Mouse (Mus musculus): ENCODE measurements around the gene Angel1.

Gene Angel1

GRCm38 (mm10) chr12:86726120-86726640 lies at the start of gene Angel1:
Gene Angel1, minus strand, starts transcription at chr12:86726460.
- DNase-seq (ENCODE audit: low spot score in 2 of 2), result peak; percentile 97

- DNase-seq (ENCODE audit: low spot score in 2 of 2), result no peak
Observed at GRCm38 (mm10) chr12:86775561-86776280, 49.5 kb upstream of the Angel1 start.

- no peak for DNase-seq (ENCODE audit: low spot score in 2 of 2)
Observed at GRCm38 (mm10) chr12:86772551-86772950, 46.3 kb upstream of the Angel1 start.

GRCm38 (mm10) chr12:86771823-86772427 lies 45.7 kb upstream of the Angel1 start:
- DNase-seq (ENCODE audit: low spot score in 2 of 2), result peak; percentile 95 to 97

GRCm38 (mm10) chr12:86770927-86771326 lies 44.7 kb upstream of the Angel1 start:
- DNase-seq (ENCODE audit: low spot score in 2 of 2), result no peak

- peak; percentile 66 to 70 for DNase-seq (ENCODE audit: low spot score in 2 of 2)
Observed at GRCm38 (mm10) chr12:86770261-86770670, 44.0 kb upstream of the Angel1 start.

- no peak for DNase-seq (ENCODE audit: low spot score in 2 of 2)
Observed at GRCm38 (mm10) chr12:86769819-86770218, 43.6 kb upstream of the Angel1 start.

GRCm38 (mm10) chr12:86768986-86769580 lies 42.8 kb upstream of the Angel1 start:
- peak; percentile 87 to 91 for DNase-seq (ENCODE audit: low spot score in 2 of 2)

GRCm38 (mm10) chr12:86767868-86768631 lies 41.8 kb upstream of the Angel1 start:
- DNase-seq (ENCODE audit: low spot score in 2 of 2), result peak; percentile 68 to 79

- DNase-seq (ENCODE audit: low spot score in 2 of 2), result no peak
Observed at GRCm38 (mm10) chr12:86766467-86766866, 40.2 kb upstream of the Angel1 start.

- no peak for DNase-seq (ENCODE audit: low spot score in 2 of 2)
Observed at GRCm38 (mm10) chr12:86764060-86764459, 37.8 kb upstream of the Angel1 start.

- no peak for DNase-seq (ENCODE audit: low spot score in 2 of 2)
Observed at GRCm38 (mm10) chr12:86761036-86761435, 34.8 kb upstream of the Angel1 start.

GRCm38 (mm10) chr12:86734319-86734810 lies 8.1 kb upstream of the Angel1 start, which contains the start of gene Lrrc74a:
Gene Lrrc74a, plus strand, starts transcription at chr12:86734369.
- no peak for DNase-seq (ENCODE audit: low spot score in 2 of 2)

- DNase-seq (ENCODE audit: low spot score in 2 of 2), result no peak
Observed at GRCm38 (mm10) chr12:86725706-86726105, 554 bp downstream of the Angel1 start.

GRCm38 (mm10) chr12:86724300-86724699 lies 2.0 kb downstream of the Angel1 start:
- DNase-seq (ENCODE audit: low spot score in 2 of 2), result no peak

GRCm38 (mm10) chr12:86721453-86721852 lies 4.8 kb downstream of the Angel1 start:
- no peak for DNase-seq (ENCODE audit: low spot score in 2 of 2)

GRCm38 (mm10) chr12:86719961-86720639 lies 6.2 kb downstream of the Angel1 start:
- no peak for DNase-seq (ENCODE audit: low spot score in 2 of 2)

GRCm38 (mm10) chr12:86716962-86717361 lies 9.3 kb downstream of the Angel1 start:
- DNase-seq (ENCODE audit: low spot score in 2 of 2), result no peak

GRCm38 (mm10) chr12:86715401-86715800 lies 10.9 kb downstream of the Angel1 start:
- DNase-seq (ENCODE audit: low spot score in 2 of 2), result peak; percentile 69 to 82

- DNase-seq (ENCODE audit: low spot score in 2 of 2), result no peak
Observed at GRCm38 (mm10) chr12:86714026-86714425, 12.2 kb downstream of the Angel1 start.

GRCm38 (mm10) chr12:86705843-86706242 lies 20.4 kb downstream of the Angel1 start:
- DNase-seq (ENCODE audit: low spot score in 2 of 2), result no peak
